In genomic region chr12:102092342-102093094, GRCm38 (mm10) we compare ENCODE assay signal across 31 mouse cellular contexts. TPM values are rescaled to one million over a fixed set of nuclear protein-coding genes. Genes with fewer than 3 reads are reported as not detected.
"Had no signal": no experiment of that assay in that cellular context is flagged by ENCODE, and none has a peak within 500 bp of the region (broad histone marks: within the 10 kb centered on the region; RNA-seq: fewer than 3 reads in every experiment).

No protein-coding gene starts in this region.

- H3K9ac ChIP-seq: embryonic facial prominence, embryonic 12.5 days; embryonic facial prominence, embryonic 13.5 days; embryonic facial prominence, embryonic 15.5 days; forebrain, embryonic 12.5 days; forebrain, embryonic 13.5 days; forebrain, embryonic 15.5 days; forebrain, postnatal 0 days had no signal

- H3K36me3 ChIP-seq: embryonic facial prominence, embryonic 10.5 days; embryonic facial prominence, embryonic 12.5 days; embryonic facial prominence, embryonic 13.5 days; embryonic facial prominence, embryonic 15.5 days; forebrain, embryonic 10.5 days; forebrain, embryonic 12.5 days; forebrain, embryonic 15.5 days had no signal

- H3K4me1 ChIP-seq: embryonic facial prominence, embryonic 10.5 days; embryonic facial prominence, embryonic 12.5 days; embryonic facial prominence, embryonic 13.5 days; embryonic facial prominence, embryonic 15.5 days; forebrain, embryonic 10.5 days; forebrain, embryonic 12.5 days; forebrain, embryonic 13.5 days; forebrain, embryonic 15.5 days had no signal

- H3K27me3 ChIP-seq: embryonic facial prominence, embryonic 12.5 days; embryonic facial prominence, embryonic 13.5 days; embryonic facial prominence, embryonic 15.5 days; forebrain, embryonic 12.5 days; forebrain, embryonic 13.5 days; forebrain, embryonic 15.5 days had no signal

- H3K4me2 ChIP-seq: embryonic facial prominence, embryonic 12.5 days; embryonic facial prominence, embryonic 13.5 days; embryonic facial prominence, embryonic 15.5 days; forebrain, embryonic 12.5 days; forebrain, embryonic 13.5 days; forebrain, embryonic 15.5 days had no signal

- H3K9me3 ChIP-seq: embryonic facial prominence, embryonic 10.5 days; embryonic facial prominence, embryonic 12.5 days; embryonic facial prominence, embryonic 13.5 days; embryonic facial prominence, embryonic 15.5 days; forebrain, embryonic 10.5 days; forebrain, embryonic 12.5 days; forebrain, embryonic 13.5 days; forebrain, embryonic 15.5 days had no signal

- DNase-seq: cerebellum, adult 2 months; cerebellum, adult 8-10 months; cerebellum, adult 9-10 months; cerebellum, adult 9-11 months; cerebellum, postnatal 10 days; cerebellum, postnatal 14 days; cerebellum, postnatal 25 days; cerebellum, postnatal 36 days; embryo, embryonic 11 days; forebrain, postnatal 0 days; gastrocnemius, adult 2 months; gastrocnemius, postnatal 10 days; gastrocnemius, postnatal 14 days; gastrocnemius, postnatal 25 days; gastrocnemius, postnatal 36 days; heart, adult 11 months had no signal

- H3K4me3 ChIP-seq: embryonic facial prominence, embryonic 10.5 days; embryonic facial prominence, embryonic 12.5 days; embryonic facial prominence, embryonic 13.5 days; embryonic facial prominence, embryonic 15.5 days; erythroblast, embryonic 14.5 days; forebrain, embryonic 10.5 days; forebrain, embryonic 12.5 days; forebrain, embryonic 13.5 days; forebrain, embryonic 15.5 days; gastrocnemius, adult 2 months had no signal

- H3K27ac ChIP-seq: embryonic facial prominence, embryonic 10.5 days; embryonic facial prominence, embryonic 12.5 days; embryonic facial prominence, embryonic 13.5 days; embryonic facial prominence, embryonic 15.5 days; forebrain, embryonic 10.5 days; forebrain, embryonic 12.5 days; forebrain, embryonic 13.5 days; forebrain, embryonic 15.5 days; gastrocnemius, adult 2 months had no signal

- ATAC-seq: forebrain, embryonic 13.5 days; forebrain, embryonic 14.5 days; forebrain, embryonic 15.5 days; forebrain, embryonic 16.5 days; forebrain, postnatal 0 days had no signal

RNA-seq across cellular contexts. Expression of gene Slc24a4, which starts 36.0 kb away (rescaled TPM):
- total RNA-seq: common myeloid progenitor, adult 5-6 weeks; gastrocnemius, adult 18-20 months; gastrocnemius, adult 2 months; gastrocnemius, adult 8-10 months; gastrocnemius, postnatal 25 days; gastrocnemius, postnatal 36 days; granulocyte monocyte progenitor cell, adult 5-6 weeks had no signal
- polyA plus RNA-seq: erythroblast, embryonic 14.5 days had no signal
